Mouse (Mus musculus): ENCODE measurements around the gene Cdcp2. TPM values are rescaled to one million over a fixed set of nuclear protein-coding genes. Genes with fewer than 3 reads are reported as not detected.

The Cdcp2 gene
- polyA plus RNA-seq, 1 experiment from 2014 or later = not detected

DNA sequence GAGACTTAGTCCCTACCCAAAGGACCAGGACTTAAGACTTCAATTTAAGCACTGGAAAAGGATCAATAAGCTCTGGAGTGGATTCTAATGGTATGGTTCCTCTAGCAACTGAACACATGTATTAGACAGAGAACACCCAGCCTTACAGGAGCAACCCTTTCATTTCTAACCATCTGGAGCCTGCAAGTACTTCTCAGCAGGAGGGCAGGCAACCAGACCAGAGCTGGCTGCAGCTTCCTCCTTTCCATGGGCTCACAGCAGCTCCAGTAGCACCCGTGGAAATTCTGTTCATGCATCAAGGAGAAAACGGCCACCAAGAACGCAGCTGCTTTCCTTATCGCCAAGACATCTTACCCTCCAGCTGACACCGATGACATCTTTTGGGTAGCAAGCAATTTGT is 39.0 kb downstream of the Cdcp2 start:
- H3K9me3 ChIP-seq (replicated peaks; ENCODE audit: control insufficient read depth, low read length) = no peaks in the 10 kb centered on the region
- H3K27ac ChIP-seq (ENCODE audit: low read length) = no peak overlapping the region
- H3K4me1 ChIP-seq (ENCODE audit: control insufficient read depth, low read depth, low read length) = no peaks in the 10 kb centered on the region; the same call in 1 of the 2 replicates
- no peak overlapping the region for H3K4me3 ChIP-seq (ENCODE audit: low read depth, low read length)
- no peak overlapping the region for H3K4me2 ChIP-seq (ENCODE audit: low read depth, low read length)
- H3K27me3 ChIP-seq (ENCODE audit: control insufficient read depth, insufficient read depth, low read depth, low read length) = no peaks in the 10 kb centered on the region
- H3K9ac ChIP-seq (ENCODE audit: low read depth, low read length) = no peak overlapping the region
- ATAC-seq (ENCODE audit: low read depth) = no peak
- 64% methylated on average over 5 of the region's 5 CpGs for WGBS (ENCODE audit: insufficient replicate concordance)
- peaks cover 5% of the 10 kb centered on the region; the same call in 1 of the 2 replicates for H3K36me3 ChIP-seq (ENCODE audit: control insufficient read depth, insufficient read depth)

DNA sequence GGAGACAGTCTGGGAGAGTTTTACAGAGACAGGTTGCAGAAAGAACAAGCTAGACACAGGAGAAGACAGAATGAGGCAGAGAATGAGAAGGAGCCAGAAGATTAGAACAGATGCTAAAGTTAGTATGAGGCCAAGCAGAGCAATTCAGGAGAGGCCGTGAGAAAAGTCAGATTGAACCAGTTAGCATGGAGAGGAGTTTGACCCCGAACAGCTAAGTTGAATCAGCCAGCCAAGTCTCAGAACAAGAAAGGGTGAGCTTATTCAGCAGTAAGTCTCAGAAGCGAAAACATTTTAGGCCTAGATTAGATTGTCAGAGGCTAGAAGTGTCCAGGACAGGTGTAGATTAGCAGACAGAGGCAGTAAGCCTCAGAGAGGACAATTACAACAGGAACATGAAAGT is 39.8 kb downstream of the Cdcp2 start:
- no peaks in the 10 kb centered on the region; the same call in 1 of the 2 replicates for H3K4me1 ChIP-seq (ENCODE audit: control insufficient read depth, low read depth, low read length)
- no peak overlapping the region for H3K9ac ChIP-seq (ENCODE audit: low read depth, low read length)
- peaks cover 5% of the 10 kb centered on the region; the same call in 1 of the 2 replicates for H3K36me3 ChIP-seq (ENCODE audit: control insufficient read depth, insufficient read depth)
- no peaks in the 10 kb centered on the region for H3K9me3 ChIP-seq (replicated peaks; ENCODE audit: control insufficient read depth, low read length)
- no peak overlapping the region for H3K4me3 ChIP-seq (ENCODE audit: low read depth, low read length)
- no peak for ATAC-seq (ENCODE audit: low read depth)
- H3K27ac ChIP-seq (ENCODE audit: low read length) = no peak overlapping the region
- H3K4me2 ChIP-seq (ENCODE audit: low read depth, low read length) = no peak overlapping the region
- no peaks in the 10 kb centered on the region for H3K27me3 ChIP-seq (ENCODE audit: control insufficient read depth, insufficient read depth, low read depth, low read length)
- 55% methylated on average over 3 of the region's 3 CpGs for WGBS (ENCODE audit: insufficient replicate concordance)

DNA sequence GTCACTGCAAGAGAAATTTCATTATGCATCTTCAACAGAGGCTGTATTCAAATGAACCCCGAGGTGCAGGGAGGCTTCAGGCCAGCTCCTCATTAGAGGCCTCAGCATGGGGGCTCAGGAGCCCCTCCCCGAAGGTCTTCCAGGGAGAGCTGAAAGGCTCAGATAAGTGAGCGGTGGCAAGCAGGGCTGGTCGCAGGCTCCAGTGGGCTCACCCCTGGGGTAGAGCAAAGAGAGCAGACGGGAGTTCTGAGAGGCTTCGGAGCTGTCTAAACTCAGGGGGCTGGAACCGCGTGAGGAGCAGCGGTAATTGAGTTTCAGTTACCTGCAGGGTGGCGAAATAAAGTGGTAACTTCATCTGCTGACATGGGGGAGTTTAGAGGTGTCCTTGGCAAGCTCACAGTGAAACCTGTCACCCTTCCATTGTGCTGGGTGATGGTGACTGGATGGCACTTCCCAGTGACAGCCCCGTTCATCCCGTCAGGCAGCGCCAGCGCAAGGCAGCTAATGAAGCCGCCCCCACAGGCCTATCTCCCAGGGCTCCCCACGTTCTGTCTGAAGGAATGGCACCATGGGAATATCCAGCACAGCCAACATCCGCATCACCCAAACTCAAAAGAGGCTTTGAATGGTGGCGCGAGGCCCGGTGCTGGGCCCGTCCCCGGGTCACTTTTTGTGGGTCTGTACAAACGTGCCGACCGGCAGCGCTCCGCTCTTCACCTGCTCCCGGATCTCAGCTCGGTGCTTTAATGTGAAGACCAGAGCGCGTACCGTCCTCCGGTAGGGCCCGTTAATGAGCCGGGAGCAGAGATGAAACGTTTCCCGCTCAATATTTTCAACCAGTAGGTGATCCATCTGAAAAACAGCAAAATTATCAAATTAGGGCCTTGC is 42.5 kb downstream of the Cdcp2 start:
- Histone ChIP-seq H3K27ac (ENCODE audit: low read length) (no peak overlapping the region), H3K27me3 (ENCODE audit: control insufficient read depth, insufficient read depth, low read depth, low read length) (no peaks in the 10 kb centered on the region), H3K4me2 (ENCODE audit: low read depth, low read length) (no peak overlapping the region), H3K9me3 (replicated peaks; ENCODE audit: control insufficient read depth, low read length) (no peaks in the 10 kb centered on the region), H3K4me1 (ENCODE audit: control insufficient read depth, low read depth, low read length) (no peaks in the 10 kb centered on the region; the same call in 1 of the 2 replicates), H3K36me3 (ENCODE audit: control insufficient read depth, insufficient read depth) (peaks cover 5% of the 10 kb centered on the region; the same call in 1 of the 2 replicates), H3K9ac (ENCODE audit: low read depth, low read length) (no peak overlapping the region), H3K4me3 (ENCODE audit: low read depth, low read length) (no peak overlapping the region)
- ATAC-seq (ENCODE audit: low read depth) = no peak
- WGBS (ENCODE audit: insufficient replicate concordance) = 77% methylated on average over 37 of the region's 37 CpGs

DNA sequence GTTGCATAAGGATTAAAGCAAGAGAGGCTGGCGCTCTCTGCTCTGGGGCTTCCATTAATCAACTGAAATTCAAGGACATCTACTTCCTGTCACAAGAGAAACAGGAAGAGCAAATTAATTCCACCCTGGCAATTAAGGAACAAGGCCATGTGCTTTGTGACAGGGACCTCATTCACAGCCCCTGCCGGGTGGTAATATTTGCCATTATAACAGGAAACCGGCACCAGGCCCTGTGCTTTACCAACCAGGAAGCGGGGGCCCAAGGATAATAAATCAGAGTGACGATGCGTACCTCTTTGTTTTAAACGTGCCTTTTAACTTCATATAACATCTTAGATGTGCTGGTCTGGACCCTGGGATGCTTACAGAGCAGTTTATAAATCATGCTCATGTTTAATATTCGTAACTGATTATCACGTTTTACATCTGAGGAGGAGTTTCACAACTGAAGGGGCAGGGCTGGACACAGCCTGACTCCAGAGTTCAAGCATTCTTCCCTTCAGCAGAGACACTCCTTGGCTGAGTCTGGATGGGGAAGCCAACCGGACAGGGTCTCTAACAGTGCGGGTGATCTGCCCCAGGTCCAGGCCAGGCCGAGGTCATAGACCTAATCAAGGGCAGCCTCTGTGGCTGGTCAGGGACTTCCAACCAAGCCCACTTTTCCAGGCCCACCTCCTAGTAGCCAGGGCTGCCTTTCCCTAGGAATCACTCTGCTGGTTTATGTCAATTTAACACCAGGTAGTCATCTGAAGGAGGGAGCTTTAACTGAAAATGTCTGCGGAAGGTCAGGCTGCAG is 43.3 kb downstream of the Cdcp2 start:
- Histone ChIP-seq H3K4me1 (ENCODE audit: control insufficient read depth, low read depth, low read length) (no peaks in the 10 kb centered on the region; the same call in 1 of the 2 replicates), H3K27me3 (ENCODE audit: control insufficient read depth, insufficient read depth, low read depth, low read length) (no peaks in the 10 kb centered on the region), H3K4me2 (ENCODE audit: low read depth, low read length) (no peak overlapping the region), H3K9ac (ENCODE audit: low read depth, low read length) (no peak overlapping the region), H3K27ac (ENCODE audit: low read length) (no peak overlapping the region), H3K9me3 (replicated peaks; ENCODE audit: control insufficient read depth, low read length) (no peaks in the 10 kb centered on the region), H3K4me3 (ENCODE audit: low read depth, low read length) (no peak overlapping the region), H3K36me3 (ENCODE audit: control insufficient read depth, insufficient read depth) (peaks cover 5% of the 10 kb centered on the region; the same call in 1 of the 2 replicates)
- WGBS (ENCODE audit: insufficient replicate concordance) = 55% methylated on average over 13 of the region's 13 CpGs
- ATAC-seq (ENCODE audit: low read depth) = no peak; the same call in 1 of the 2 replicates

- Histone ChIP-seq H3K4me3 (ENCODE audit: low read depth, low read length) (no peak overlapping the region), H3K27ac (ENCODE audit: low read length) (no peak overlapping the region), H3K9me3 (replicated peaks; ENCODE audit: control insufficient read depth, low read length) (no peaks in the 10 kb centered on the region), H3K36me3 (ENCODE audit: control insufficient read depth, insufficient read depth) (peaks cover 11% of the 10 kb centered on the region), H3K4me1 (ENCODE audit: control insufficient read depth, low read depth, low read length) (no peaks in the 10 kb centered on the region), H3K27me3 (ENCODE audit: control insufficient read depth, insufficient read depth, low read depth, low read length) (no peaks in the 10 kb centered on the region), H3K9ac (ENCODE audit: low read depth, low read length) (no peak overlapping the region), H3K4me2 (ENCODE audit: low read depth, low read length) (no peak overlapping the region)
- ATAC-seq (ENCODE audit: low read depth) = no peak
- 75% methylated on average over 8 of the region's 8 CpGs for WGBS (ENCODE audit: insufficient replicate concordance)
Measured at GRCm38 (mm10) chr4:107143511-107143910, 46.8 kb downstream of the Cdcp2 start.

DNA sequence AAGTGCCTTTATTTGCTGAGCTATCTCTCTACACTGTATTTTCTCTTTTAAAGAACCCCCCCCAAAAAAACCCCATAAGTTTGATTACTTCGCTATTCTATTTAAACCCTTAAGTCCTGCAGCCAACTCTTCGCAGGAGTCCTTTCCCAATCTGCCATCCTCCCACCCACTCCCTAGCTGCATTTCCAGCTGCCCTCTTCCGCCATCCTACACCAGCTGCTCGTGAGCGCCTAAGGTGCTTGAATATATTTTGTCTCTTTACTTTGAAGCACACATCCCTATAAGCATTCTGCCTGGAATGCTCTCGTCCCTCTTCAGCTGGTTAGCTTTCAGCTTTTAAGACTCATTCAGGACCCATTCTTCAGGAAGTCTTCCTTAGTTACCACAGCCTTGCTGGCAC is 54.3 kb downstream of the Cdcp2 start:
- Histone ChIP-seq H3K9ac (ENCODE audit: low read depth, low read length) (no peak overlapping the region), H3K4me1 (ENCODE audit: control insufficient read depth, low read depth, low read length) (no peaks in the 10 kb centered on the region), H3K9me3 (replicated peaks; ENCODE audit: control insufficient read depth, low read length) (no peaks in the 10 kb centered on the region), H3K4me3 (ENCODE audit: low read depth, low read length) (no peak overlapping the region), H3K4me2 (ENCODE audit: low read depth, low read length) (no peak overlapping the region), H3K36me3 (ENCODE audit: control insufficient read depth, insufficient read depth) (peaks cover 6% of the 10 kb centered on the region), H3K27me3 (ENCODE audit: control insufficient read depth, insufficient read depth, low read depth, low read length) (no peaks in the 10 kb centered on the region), H3K27ac (ENCODE audit: low read length) (no peak overlapping the region)
- WGBS (ENCODE audit: insufficient replicate concordance) = 83% methylated on average over 6 of the region's 6 CpGs
- no peak for ATAC-seq (ENCODE audit: low read depth)

DNA sequence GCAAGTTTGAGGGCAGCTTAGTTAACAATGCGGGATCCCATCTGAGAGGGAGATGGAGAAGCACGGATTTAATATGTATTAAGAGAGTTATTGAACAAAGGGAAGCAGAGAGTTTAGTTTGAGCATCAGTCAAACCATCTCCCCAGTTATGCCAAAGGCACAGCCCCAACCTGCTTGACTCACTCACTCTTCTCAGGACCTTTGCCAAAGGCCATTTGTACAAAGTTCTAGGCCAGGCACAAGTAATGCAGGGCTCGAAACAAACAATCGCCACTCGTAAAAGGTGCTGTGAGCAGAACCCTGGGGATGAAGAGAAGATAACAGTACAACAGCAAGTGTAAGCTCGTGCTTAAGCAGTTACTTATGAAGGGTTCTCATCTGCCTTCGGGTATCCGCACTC is 55.9 kb downstream of the Cdcp2 start:
- no peak for ATAC-seq (ENCODE audit: low read depth)
- Histone ChIP-seq H3K9me3 (replicated peaks; ENCODE audit: control insufficient read depth, low read length) (no peaks in the 10 kb centered on the region), H3K9ac (ENCODE audit: low read depth, low read length) (no peak overlapping the region), H3K4me2 (ENCODE audit: low read depth, low read length) (no peak overlapping the region), H3K27ac (ENCODE audit: low read length) (no peak overlapping the region), H3K4me3 (ENCODE audit: low read depth, low read length) (no peak overlapping the region), H3K4me1 (ENCODE audit: control insufficient read depth, low read depth, low read length) (no peaks in the 10 kb centered on the region), H3K27me3 (ENCODE audit: control insufficient read depth, insufficient read depth, low read depth, low read length) (no peaks in the 10 kb centered on the region), H3K36me3 (ENCODE audit: control insufficient read depth, insufficient read depth) (no peaks in the 10 kb centered on the region)
- WGBS (ENCODE audit: insufficient replicate concordance) = 80% methylated on average over 8 of the region's 8 CpGs

DNA sequence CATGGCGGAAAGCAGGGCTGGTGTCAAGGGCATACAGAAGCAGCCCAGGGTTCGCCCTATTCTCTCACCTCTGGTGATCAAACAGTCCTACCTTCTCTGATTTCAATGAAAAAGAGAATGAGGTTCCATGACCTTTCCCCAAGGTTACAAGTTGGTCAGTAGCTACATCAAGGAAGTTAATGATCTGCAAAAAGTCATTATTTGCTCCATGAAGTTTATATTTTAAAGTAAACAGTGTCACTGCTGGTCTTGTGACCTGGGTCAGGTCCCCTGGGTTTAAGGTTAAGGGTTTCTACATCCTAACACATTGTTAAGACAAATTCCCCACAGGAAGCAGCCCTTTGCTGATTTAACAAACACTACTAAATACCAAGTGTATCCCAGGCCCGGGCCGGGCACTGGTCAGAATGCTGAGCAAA is 60.3 kb downstream of the Cdcp2 start:
- no peaks in the 10 kb centered on the region; the same call in 1 of the 2 replicates for H3K36me3 ChIP-seq (ENCODE audit: control insufficient read depth, insufficient read depth)
- no peaks in the 10 kb centered on the region for H3K9me3 ChIP-seq (replicated peaks; ENCODE audit: control insufficient read depth, low read length)
- H3K27me3 ChIP-seq (ENCODE audit: control insufficient read depth, insufficient read depth, low read depth, low read length) = no peaks in the 10 kb centered on the region
- no peak overlapping the region for H3K27ac ChIP-seq (ENCODE audit: low read length)
- no peaks in the 10 kb centered on the region for H3K4me1 ChIP-seq (ENCODE audit: control insufficient read depth, low read depth, low read length)
- H3K4me2 ChIP-seq (ENCODE audit: low read depth, low read length) = no peak overlapping the region
- 60% methylated on average over 4 of the region's 4 CpGs for WGBS (ENCODE audit: insufficient replicate concordance)
- H3K4me3 ChIP-seq (ENCODE audit: low read depth, low read length) = no peak overlapping the region
- peak; percentile 82 for ATAC-seq (ENCODE audit: low read depth)
- no peak overlapping the region for H3K9ac ChIP-seq (ENCODE audit: low read depth, low read length)

Data from liver, embryonic 16.5 days (tissue).